Mouse (Mus musculus) embryonic facial prominence, embryonic 12.5 days (tissue): ENCODE measurements around the gene Trip12. TPM values are rescaled to one million over a fixed set of nuclear protein-coding genes. Genes with fewer than 3 reads are reported as not detected.

Experiments used
- ATAC-seq: fragments of 200-750 bp; cut with Nextera tagmentation; 2 replicates; pipeline ENCODE4 v1.8.0; 2017; ENCODE audit not compliant: insufficient number of reproducible peaks, insufficient read depth, low FRiP score, low TSS enrichment
- H3K27ac ChIP-seq: fragments of 300-500 bp; sonication (generic); 2 replicates; pipeline ENCODE4 v1.5.1; 2016; ENCODE audit warnings: mild to moderate bottlenecking
- H3K27me3 ChIP-seq: fragments of 300-500 bp; sonication (generic); 2 replicates; pipeline ENCODE4 v1.6.1; 2016; ENCODE audit warnings: mild to moderate bottlenecking, moderate library complexity
- H3K36me3 ChIP-seq: fragments of 300-500 bp; sonication (generic); 2 replicates; pipeline ENCODE4 v1.6.1; 2016; ENCODE audit warnings: mild to moderate bottlenecking
- H3K4me1 ChIP-seq: fragments of 300-500 bp; sonication (generic); 2 replicates; pipeline ENCODE4 v1.6.1; 2016
- H3K4me2 ChIP-seq: fragments of 300-500 bp; sonication (generic); replicated peaks from 2 replicates; pipeline ENCODE4 v1.6.1; 2016; ENCODE audit warnings: mild to moderate bottlenecking, moderate library complexity
- H3K4me3 ChIP-seq: fragments of 300-500 bp; sonication (generic); 2 replicates; pipeline ENCODE4 v1.5.1; 2016; ENCODE audit warnings: mild to moderate bottlenecking
- H3K9ac ChIP-seq: fragments of 300-500 bp; sonication (generic); 2 replicates; pipeline ENCODE4 v1.6.1; 2016; ENCODE audit warnings: mild to moderate bottlenecking, moderate library complexity
- H3K9me3 ChIP-seq: fragments of 300-500 bp; sonication (generic); 2 replicates; pipeline ENCODE4 v1.6.1; 2016; ENCODE audit warnings: mild to moderate bottlenecking, moderate library complexity
- WGBS: fragments of 180-500 bp; shearing (Covaris S2); methylation state at CpG from one replicate; pipeline ENCODE4 v1.1.7; 2016; 5-methylcytosine and 5-hydroxymethylcytosine counted together
- microRNA-seq: library from miRNA; unstranded; fragments of <30 nt; microRNA quantifications from one replicate; pipeline ENCODE4, GENCODE M21; 2017
- polyA plus RNA-seq: library from polyadenylated mRNA; unstranded; fragments of >200 nt; fragmentation: Nextera tagmentation; extraction: Ambion mirVana; gene quantifications from 2 replicates; pipeline ENCODE4 v1.2.1, GENCODE M21; 2016

Trip12 gene
- polyA plus RNA-seq, 1 experiment from 2014 or later: 83.1 TPM

DNA sequence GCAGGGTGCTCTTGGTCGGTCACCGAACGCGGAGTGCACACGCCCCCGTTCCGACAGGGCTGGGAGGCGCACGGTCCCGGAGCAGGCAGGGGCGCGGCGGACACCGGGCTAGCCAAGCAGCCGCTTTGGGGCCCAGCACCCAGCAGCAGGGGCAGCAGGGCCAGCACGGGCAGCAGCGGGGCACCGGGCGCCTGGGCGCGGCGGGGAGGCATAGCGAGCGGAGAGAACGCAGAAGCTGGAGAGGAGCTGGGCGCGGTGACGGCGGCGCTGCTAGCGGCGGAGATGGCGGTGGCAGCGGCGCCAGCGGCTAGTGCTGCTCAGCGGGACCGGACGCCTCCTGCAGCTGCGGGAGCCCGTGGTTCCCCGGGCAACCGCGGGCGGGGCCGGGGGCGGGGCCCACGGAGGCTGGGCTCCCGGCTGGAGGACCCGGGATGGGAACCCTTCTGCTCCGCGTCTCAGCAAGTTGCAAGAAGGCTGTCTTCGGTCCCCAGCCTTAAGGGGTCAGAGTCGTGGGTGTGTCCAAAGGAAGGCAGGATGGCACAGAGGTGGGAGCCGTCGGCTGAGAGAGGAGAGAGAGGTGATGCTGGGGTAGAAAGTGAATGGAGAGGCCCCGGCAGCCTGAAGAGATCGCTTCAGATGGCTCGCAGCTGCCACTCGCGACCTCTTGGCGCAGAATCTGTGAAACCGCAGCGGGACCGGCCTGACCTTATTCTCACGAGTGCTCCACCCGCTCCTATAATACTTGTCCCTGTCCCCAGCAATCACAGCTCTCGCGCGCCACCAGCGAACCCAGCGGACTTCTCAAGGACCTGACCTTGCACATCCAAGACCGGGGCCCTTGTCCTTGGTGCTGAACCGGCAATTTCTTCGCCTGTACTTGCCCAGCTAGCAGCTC lies 144.6 kb downstream of the Trip12 start, which contains the start of gene Dner:
TSS of gene Dner (minus strand) at position 705 of the 895 bp plus-strand sequence.
- Histone ChIP-seq H3K36me3 (no peaks in the 10 kb centered on the region), H3K4me3 (peak within 1 kb of the TSS; percentile 55), H3K4me1 (peaks cover 9% of the 10 kb centered on the region), H3K27ac (no peak within 1 kb of the TSS), H3K27me3 (peaks cover 31% of the 10 kb centered on the region), H3K4me2 (peak within 1 kb of the TSS; percentile 98), H3K9me3 (no peaks in the 10 kb centered on the region), H3K9ac (peak within 1 kb of the TSS; percentile 42)
- ATAC-seq: peak; percentile 80
- WGBS: under 1% methylated on average over 75 of the region's 75 CpGs

DNA sequence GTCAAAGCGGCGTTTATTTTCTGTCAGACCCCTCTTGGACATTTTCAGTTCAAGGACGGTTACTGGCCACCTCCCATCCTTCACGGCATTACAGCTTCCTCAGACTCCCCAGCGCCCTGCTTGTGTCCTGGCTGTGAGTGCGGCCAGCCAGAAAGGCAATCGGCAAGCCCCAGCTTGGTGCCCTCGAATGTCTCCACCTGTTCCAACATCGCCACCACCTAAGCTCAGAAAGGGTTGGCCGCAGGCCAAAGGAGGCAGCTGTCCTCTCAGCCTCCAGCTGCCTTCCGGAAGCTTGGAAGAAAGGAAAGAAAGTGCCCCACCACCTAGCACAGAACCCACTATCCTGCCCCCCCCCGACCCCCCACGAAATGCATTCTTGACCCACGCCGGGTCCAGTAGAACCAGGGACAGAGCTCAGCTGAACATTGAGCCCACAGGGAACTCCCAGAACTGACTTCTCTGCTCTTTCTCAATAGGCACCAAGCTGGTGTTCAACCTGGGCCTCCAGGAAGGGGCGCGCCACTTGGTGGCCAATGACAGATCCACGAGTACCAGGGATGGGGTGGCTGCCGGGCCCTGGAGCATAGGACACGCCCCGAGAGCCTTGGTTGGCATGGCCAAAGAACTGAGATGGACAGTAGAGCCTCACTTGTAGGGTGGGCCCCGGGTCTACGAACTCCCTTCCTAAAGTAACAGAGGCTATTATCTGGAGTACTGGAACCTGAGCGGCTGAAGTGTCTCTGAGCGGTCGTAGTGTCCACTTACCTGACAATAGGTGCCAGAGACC lies 145.4 kb downstream of the Trip12 start:
- Histone ChIP-seq H3K4me1 (peaks cover 9% of the 10 kb centered on the region), H3K4me2 (peak overlapping the region; percentile 98), H3K4me3 (peak overlapping the region; percentile 55), H3K9me3 (no peaks in the 10 kb centered on the region), H3K27me3 (peaks cover 31% of the 10 kb centered on the region), H3K36me3 (no peaks in the 10 kb centered on the region), H3K9ac (peak overlapping the region; percentile 42), H3K27ac (no peak overlapping the region)
- 13% methylated on average over 26 of the region's 26 CpGs for WGBS
- ATAC-seq: no peak

DNA sequence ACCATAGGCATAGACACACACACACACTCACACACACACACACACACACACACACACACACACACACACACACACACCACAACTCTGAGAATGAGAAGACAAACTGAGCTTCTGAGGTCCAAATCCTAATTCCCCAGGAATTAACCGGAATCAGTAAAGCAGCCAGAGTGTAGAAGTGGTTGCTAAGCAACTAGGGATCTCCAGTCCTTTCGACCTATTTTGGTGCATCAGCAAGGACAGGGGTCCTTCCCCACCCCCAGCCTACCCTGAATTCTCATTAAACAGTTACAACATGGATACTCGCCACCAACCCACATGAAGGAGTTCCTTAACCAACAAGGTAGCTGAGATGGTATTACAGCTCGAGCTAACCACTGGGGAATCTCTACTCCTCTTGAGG lies 162.4 kb downstream of the Trip12 start:
- Histone ChIP-seq H3K9ac (no peak overlapping the region), H3K4me1 (no peaks in the 10 kb centered on the region), H3K9me3 (no peaks in the 10 kb centered on the region), H3K4me2 (no peak overlapping the region), H3K4me3 (no peak overlapping the region), H3K27me3 (no peaks in the 10 kb centered on the region), H3K36me3 (no peaks in the 10 kb centered on the region), H3K27ac (no peak overlapping the region)
- WGBS: 68% methylated on average over 4 of the region's 4 CpGs
- ATAC-seq: no peak

Small RNA genes lying within 50 kb of the gene (microRNA-seq; reads per million reads assigned to microRNA genes)
- gene Mir5126: 7.6 reads per million, percentile 24 among the genes with 10 or more reads in this experiment

Other genes with a start within 250 kb of the Trip12 start
- gene Dner, start 144.3 kb downstream of the Trip12 start, polyA plus RNA-seq: 9.0 TPM in 2 replicates
- 7.7 and 9.1 TPM in 2 replicates for gene Fbxo36, start 675 bp downstream of the Trip12 start, polyA plus RNA-seq
- gene Slc16a14, start 94.6 kb upstream of the Trip12 start, polyA plus RNA-seq: 0.75 and 1.9 TPM in 2 replicates